Mouse (Mus musculus): ENCODE measurements around the gene Pmf1. TPM values are rescaled to one million over a fixed set of nuclear protein-coding genes. Genes with fewer than 3 reads are reported as not detected.
A peak's percentile ranks its signal among the peaks of the same experiment; 100 is the strongest.
"Not testable (repeated sequence)": the region's sequence is repeated elsewhere in the genome, so short reads cannot be mapped to it uniquely, and the experiment has no call there.

The Pmf1 gene
- total RNA-seq, 2 experiments from 2014 or later, result 60.2 to 62.6 TPM

- no peak for DNase-seq
Measured at GRCm38 (mm10) chr3:88395742-88396141, 14.4 kb downstream of the Pmf1 start.

GRCm38 (mm10) chr3:88395288-88395687, 14.8 kb downstream of the Pmf1 start:
- no peak for DNase-seq

- no peak for DNase-seq
Measured at GRCm38 (mm10) chr3:88393776-88394375, 16.3 kb downstream of the Pmf1 start.

- DNase-seq, result no peak
Measured at GRCm38 (mm10) chr3:88384364-88384763, 25.8 kb downstream of the Pmf1 start, which contains the start of gene Bglap. Gene Bglap, minus strand, starts transcription at chr3:88384464.

- DNase-seq, result not testable (repeated sequence)
Measured at GRCm38 (mm10) chr3:88382383-88382782, 27.7 kb downstream of the Pmf1 start.

- DNase-seq, result peak; percentile 51
Measured at GRCm38 (mm10) chr3:88381389-88382315, 28.5 kb downstream of the Pmf1 start.

GRCm38 (mm10) chr3:88378599-88378998, 31.5 kb downstream of the Pmf1 start, which contains the start of gene Bglap2:
Gene Bglap2, minus strand, starts transcription at chr3:88378699.
- not testable (repeated sequence) for DNase-seq

GRCm38 (mm10) chr3:88376644-88377043, 33.5 kb downstream of the Pmf1 start:
- DNase-seq, result not testable (repeated sequence)

GRCm38 (mm10) chr3:88375750-88376626, 34.1 kb downstream of the Pmf1 start:
- DNase-seq, result peak; percentile 4

GRCm38 (mm10) chr3:88372643-88373042, 37.5 kb downstream of the Pmf1 start, which contains the start of gene Bglap3:
Gene Bglap3, minus strand, starts transcription at chr3:88372743.
- not testable (repeated sequence) for DNase-seq

GRCm38 (mm10) chr3:88368511-88368910, 41.6 kb downstream of the Pmf1 start:
- not testable (repeated sequence) for DNase-seq

GRCm38 (mm10) chr3:88367517-88367916, 42.6 kb downstream of the Pmf1 start:
- not testable (repeated sequence) for DNase-seq

GRCm38 (mm10) chr3:88366830-88367428, 43.2 kb downstream of the Pmf1 start:
- DNase-seq, result peak; percentile 71

- no peak for DNase-seq
Measured at GRCm38 (mm10) chr3:88365705-88366361, 44.3 kb downstream of the Pmf1 start.

GRCm38 (mm10) chr3:88364337-88364736, 45.8 kb downstream of the Pmf1 start, which contains the start of gene Paqr6:
Gene Paqr6, plus strand, starts transcription at chr3:88364584.
- peak; percentile 82 for DNase-seq

GRCm38 (mm10) chr3:88363700-88364099, 46.4 kb downstream of the Pmf1 start:
- DNase-seq, result no peak

- DNase-seq, result no peak
Measured at GRCm38 (mm10) chr3:88361612-88362313, 48.4 kb downstream of the Pmf1 start.

- no peak for DNase-seq
Measured at GRCm38 (mm10) chr3:88361096-88361495, 49.0 kb downstream of the Pmf1 start.

- no peak for DNase-seq
Measured at GRCm38 (mm10) chr3:88359989-88360388, 50.1 kb downstream of the Pmf1 start.

GRCm38 (mm10) chr3:88359584-88359983, 50.5 kb downstream of the Pmf1 start:
- DNase-seq, result no peak
